Mouse (Mus musculus): ENCODE results near the gene Upp2. TPM values are rescaled to one million over a fixed set of nuclear protein-coding genes. Genes with fewer than 3 reads are reported as not detected.
A peak's percentile ranks its signal among the peaks of the same experiment; 100 is the strongest.

Upp2 gene
- polyA plus RNA-seq, 1 experiment = 18.8 TPM

DNA sequence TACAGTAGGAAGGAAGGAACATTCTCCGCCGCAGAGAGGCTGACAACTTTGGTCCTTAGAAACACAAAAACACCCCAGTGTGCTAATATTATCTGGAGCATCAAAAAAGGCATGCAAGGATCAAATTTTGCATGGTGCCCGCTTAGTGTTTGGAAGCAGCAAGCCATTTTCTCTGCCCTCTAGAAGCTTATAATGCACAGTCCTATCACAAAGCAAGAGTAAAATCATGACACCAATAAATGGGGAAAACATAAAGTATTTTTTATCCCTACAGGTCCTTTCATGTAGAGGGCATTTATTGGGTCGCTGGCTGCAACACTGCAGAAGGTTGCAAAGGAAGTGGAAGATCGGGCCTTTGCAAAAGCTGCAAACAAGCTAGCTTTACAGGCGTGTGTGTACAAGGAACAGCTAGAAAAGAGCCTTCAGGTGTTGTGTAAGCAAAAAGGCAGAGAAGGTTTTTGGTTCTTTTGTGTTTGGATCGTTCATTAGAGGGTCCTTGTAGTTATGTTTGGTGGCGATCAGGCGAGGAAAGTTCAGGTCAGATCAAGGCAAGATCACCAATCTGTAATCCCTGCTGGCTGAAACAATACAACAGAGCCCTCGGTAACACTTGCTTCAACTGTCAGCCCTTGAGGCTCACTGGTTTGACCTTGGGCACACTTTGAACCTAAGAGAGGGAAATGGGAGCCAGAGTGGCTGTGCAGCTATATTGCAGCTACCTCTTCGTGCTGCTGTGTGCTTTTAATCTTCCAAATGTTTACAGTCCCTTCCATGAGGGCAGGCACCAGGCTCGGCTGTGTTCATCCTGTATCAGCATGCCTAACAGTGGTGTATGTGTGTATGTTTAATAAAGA, 995 bp downstream of the Upp2 start:
- Histone ChIP-seq H3K4me1 (ENCODE audit: control insufficient read depth, insufficient read depth, insufficient read length, low read length) (peaks cover 20% of the 10 kb centered on the region), H3K27ac (replicated peaks; ENCODE audit: low read depth, low read length) (peak overlapping the region; percentile 25), H3K4me3 (ENCODE audit: insufficient read depth, low read depth, low read length) (peak overlapping the region; percentile 100)

DNA sequence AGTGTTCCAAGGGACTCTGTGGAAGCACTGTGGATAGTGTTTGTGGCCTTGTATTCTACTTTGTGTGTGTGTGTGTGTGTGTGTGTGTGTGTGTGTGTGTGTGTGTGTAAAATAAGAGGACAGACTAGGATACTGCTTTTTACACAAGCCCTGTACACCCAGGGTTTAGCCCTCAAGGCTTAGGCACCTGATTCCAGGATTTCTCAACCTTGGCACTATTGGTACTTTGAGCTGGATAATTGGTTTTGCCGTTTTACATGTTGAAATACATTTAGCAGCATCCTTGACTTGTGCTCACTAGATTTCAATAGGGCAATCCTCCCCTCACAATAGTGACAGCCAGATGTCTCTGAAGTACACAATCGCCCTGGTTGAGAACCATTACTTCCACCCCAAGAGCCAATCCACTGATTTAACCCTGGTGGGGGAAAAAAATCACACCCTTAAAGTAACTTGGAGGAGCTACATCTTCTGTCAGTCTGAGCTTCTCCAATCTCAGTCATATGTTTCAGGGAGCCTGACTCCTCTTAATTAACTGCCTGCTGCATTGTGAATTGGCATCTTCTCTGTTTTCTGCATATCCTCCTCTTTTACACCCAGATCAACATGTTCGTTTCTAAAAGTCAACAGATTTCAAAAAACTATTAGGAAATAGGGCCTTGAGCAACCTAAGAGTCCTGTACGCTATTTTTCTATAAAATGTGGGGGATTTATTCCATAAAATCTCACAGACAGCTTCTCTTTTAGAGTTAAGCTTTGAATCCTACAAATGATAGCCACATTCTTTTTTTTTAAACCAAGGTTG, 1.9 kb downstream of the Upp2 start:
- peaks cover 18% of the 10 kb centered on the region for H3K4me1 ChIP-seq (ENCODE audit: control insufficient read depth, insufficient read depth, insufficient read length, low read length)
- no peak overlapping the region for H3K4me3 ChIP-seq (ENCODE audit: insufficient read depth, low read depth, low read length)
- H3K27ac ChIP-seq (replicated peaks; ENCODE audit: low read depth, low read length) = peak overlapping the region; percentile 25

DNA sequence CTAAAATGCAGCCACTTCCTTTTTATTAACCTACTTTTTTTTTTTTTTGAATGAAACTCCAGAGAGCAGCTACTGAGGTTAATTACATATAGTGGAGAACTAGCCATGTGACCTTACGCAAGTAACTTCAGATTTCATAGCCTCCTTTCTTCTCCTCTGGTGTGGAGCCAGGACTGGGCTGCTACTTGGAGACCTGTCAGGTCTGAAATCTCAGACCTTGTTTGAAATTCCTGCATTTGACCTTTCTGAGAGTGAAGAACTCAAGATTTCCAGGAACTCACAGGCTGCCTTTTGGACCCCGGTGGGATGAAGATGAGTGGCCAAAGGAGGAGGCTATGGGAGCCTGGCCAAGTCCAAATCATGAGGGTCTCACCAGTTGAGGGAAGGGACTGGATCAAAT, 7.1 kb downstream of the Upp2 start:
- Histone ChIP-seq H3K4me3 (ENCODE audit: insufficient read depth, low read depth, low read length) (no peak overlapping the region), H3K4me1 (ENCODE audit: control insufficient read depth, insufficient read depth, insufficient read length, low read length) (no peaks in the 10 kb centered on the region), H3K27ac (replicated peaks; ENCODE audit: low read depth, low read length) (no peak overlapping the region)

DNA sequence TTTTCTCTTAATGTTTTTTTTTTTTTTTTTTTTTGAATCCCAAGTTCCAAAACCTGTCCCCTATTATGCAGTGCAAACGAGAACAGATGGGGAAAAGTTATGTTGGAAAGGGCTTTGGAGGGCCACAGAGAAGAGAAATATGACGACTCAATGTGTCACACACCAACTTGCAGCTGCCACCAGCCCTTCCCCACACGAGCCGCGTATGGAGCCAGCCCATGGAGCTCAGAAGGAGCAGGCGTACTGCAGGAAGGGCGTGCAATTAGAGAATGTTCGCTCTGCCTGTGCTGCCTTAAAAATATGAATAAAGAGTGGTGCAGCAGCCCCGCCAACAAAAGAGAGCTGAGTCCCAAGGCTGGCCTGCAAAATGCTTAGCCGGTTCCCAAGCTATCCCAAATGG, 19.2 kb downstream of the Upp2 start:
- H3K4me3 ChIP-seq (ENCODE audit: insufficient read depth, low read depth, low read length) = no peak overlapping the region
- H3K4me1 ChIP-seq (ENCODE audit: control insufficient read depth, insufficient read depth, insufficient read length, low read length) = peaks cover 4% of the 10 kb centered on the region; the same call in 1 of the 2 replicates
- no peak overlapping the region for H3K27ac ChIP-seq (replicated peaks; ENCODE audit: low read depth, low read length)

DNA sequence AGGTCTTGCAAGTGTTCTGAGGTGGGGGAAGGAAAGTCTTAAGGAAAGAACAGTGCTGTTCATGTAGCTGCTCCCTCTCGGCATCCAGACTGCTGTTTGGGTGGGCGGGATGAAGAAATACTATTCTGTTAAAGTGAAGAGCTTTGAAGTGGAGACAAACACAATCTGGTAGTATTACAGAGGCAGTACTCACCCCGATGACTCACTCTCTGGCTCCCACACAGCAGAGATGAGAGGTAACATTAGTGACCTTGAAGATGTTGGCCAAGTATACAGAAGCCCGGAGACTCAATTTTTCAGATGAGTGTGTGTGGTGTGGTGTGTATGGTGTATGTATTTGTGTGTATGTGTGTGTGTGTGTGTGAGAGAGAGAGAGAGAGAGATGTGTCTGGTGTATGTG, 22.5 kb downstream of the Upp2 start:
- Histone ChIP-seq H3K4me1 (ENCODE audit: control insufficient read depth, insufficient read depth, insufficient read length, low read length) (peaks cover 4% of the 10 kb centered on the region; the same call in 1 of the 2 replicates), H3K4me3 (ENCODE audit: insufficient read depth, low read depth, low read length) (no peak overlapping the region), H3K27ac (replicated peaks; ENCODE audit: low read depth, low read length) (no peak overlapping the region; the same call in 1 of the 2 replicates)

DNA sequence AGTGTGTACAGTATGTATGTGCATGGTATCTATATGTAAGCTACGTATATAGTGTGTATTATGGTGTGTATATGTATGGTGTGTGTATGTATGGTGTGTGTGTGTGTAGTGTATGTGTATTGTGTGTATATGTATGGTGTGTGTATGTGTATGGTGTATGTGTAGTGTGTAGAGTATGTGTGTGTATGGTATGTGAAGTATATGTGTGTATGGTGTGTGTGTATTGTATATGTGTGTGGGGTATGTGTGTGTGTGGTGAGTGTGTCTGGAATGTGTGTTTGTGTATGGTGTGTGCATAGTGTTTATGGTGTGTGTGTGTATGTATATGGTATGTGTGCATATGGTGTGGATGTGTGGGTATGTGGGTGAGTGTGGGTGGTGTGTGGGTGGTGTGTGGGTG, 23.0 kb downstream of the Upp2 start:
- no peak overlapping the region for H3K4me3 ChIP-seq (ENCODE audit: insufficient read depth, low read depth, low read length)
- H3K4me1 ChIP-seq (ENCODE audit: control insufficient read depth, insufficient read depth, insufficient read length, low read length) = peaks cover 8% of the 10 kb centered on the region; the same call in 1 of the 2 replicates
- no peak overlapping the region for H3K27ac ChIP-seq (replicated peaks; ENCODE audit: low read depth, low read length)

DNA sequence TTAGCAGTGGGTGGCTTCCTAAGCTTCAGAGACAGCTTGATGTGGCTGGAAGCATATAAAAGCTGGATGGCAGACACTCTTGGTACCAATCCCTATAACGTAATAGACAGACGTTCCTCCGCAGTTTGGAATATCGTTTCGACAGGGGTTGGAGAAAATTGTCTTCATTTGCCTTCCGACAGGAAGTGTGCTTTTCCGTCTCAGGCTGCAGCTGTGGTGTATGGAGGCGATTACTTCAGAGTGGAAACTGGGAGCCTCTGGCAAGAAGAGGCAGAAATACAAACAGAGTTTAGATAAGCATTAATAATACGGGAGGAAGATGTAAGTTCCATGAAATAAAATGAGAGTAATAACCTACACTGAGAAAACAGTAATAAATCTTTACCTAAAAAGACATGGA, 28.3 kb downstream of the Upp2 start:
- H3K4me1 ChIP-seq (ENCODE audit: control insufficient read depth, insufficient read depth, insufficient read length, low read length) = peaks cover 6% of the 10 kb centered on the region; the same call in 1 of the 2 replicates
- no peak overlapping the region for H3K27ac ChIP-seq (replicated peaks; ENCODE audit: low read depth, low read length)
- H3K4me3 ChIP-seq (ENCODE audit: insufficient read depth, low read depth, low read length) = no peak overlapping the region

DNA sequence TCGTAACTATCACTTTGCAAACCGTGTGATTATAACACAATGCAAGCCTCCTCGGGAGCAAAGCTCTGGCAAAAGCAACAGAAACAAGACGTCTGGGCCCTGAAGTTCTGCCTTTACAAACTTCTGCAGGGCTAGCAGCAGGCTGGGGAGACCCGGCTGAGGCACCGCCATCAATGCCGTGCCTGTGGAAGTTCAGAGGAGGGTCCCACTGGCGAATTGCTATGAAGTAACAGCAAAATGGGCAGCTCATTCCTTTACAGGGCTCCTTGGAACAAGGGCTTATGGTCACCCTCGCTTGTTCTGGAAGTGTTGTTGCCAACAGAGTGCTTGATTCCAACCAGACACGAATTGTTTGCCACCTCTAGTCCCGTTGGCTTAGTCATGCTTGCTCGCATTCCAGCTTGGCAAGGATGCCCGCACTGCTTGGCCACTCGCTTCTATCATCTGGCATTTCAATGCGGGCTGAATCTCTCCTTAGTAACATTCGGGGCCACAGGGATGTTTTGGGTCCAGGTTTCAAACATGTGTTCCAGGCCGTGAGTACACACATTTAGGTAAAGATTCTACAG, 29.8 kb downstream of the Upp2 start:
- peak overlapping the region; percentile 22; the same call in 1 of the 2 replicates for H3K4me3 ChIP-seq (ENCODE audit: insufficient read depth, low read depth, low read length)
- peaks cover 6% of the 10 kb centered on the region; the same call in 1 of the 2 replicates for H3K4me1 ChIP-seq (ENCODE audit: control insufficient read depth, insufficient read depth, insufficient read length, low read length)
- peak overlapping the region; percentile 41; the same call in 1 of the 2 replicates for H3K27ac ChIP-seq (replicated peaks; ENCODE audit: low read depth, low read length)

DNA sequence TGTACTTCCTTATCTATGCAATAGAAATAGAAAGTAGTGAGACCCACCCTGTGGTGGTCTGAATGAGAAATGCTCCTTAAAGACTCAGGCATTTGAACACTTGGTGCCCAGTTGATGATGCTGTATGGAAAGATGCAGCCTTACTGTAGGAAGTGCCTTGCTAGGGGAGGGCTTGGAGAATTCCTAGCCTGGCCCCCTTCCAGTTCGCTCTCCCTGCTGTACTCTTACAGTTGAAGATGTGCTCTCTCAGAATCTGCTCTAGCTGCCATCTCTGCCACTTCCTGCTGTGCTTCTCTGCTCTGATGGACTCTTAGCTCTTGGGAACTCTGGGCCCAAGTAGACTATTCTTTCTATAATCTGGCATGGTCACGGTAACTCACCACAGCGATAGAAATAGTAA, 30.5 kb downstream of the Upp2 start:
- H3K27ac ChIP-seq (replicated peaks; ENCODE audit: low read depth, low read length) = no peak overlapping the region
- no peak overlapping the region for H3K4me3 ChIP-seq (ENCODE audit: insufficient read depth, low read depth, low read length)
- peaks cover 6% of the 10 kb centered on the region; the same call in 1 of the 2 replicates for H3K4me1 ChIP-seq (ENCODE audit: control insufficient read depth, insufficient read depth, insufficient read length, low read length)

DNA sequence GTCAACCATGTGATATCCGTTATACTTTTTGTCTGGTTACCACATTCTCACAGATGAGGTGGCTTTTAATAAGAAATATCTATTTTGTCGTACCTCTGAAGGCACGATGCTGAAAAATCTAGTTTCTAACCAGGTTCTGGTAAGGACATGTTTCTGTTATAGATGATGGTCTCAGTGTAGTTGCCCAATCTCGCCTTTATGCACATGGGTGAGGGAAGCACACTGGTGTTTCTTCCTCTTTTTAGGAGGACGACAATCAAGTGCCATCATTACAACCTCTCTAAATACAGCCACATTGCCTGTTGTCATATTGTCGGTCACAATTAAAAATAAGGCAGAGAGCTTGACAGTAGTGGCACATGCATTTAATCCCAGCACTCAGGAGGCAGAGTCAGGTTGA, 32.5 kb downstream of the Upp2 start:
- no peak overlapping the region for H3K4me3 ChIP-seq (ENCODE audit: insufficient read depth, low read depth, low read length)
- no peak overlapping the region for H3K27ac ChIP-seq (replicated peaks; ENCODE audit: low read depth, low read length)
- peaks cover 5% of the 10 kb centered on the region; the same call in 1 of the 2 replicates for H3K4me1 ChIP-seq (ENCODE audit: control insufficient read depth, insufficient read depth, insufficient read length, low read length)

DNA sequence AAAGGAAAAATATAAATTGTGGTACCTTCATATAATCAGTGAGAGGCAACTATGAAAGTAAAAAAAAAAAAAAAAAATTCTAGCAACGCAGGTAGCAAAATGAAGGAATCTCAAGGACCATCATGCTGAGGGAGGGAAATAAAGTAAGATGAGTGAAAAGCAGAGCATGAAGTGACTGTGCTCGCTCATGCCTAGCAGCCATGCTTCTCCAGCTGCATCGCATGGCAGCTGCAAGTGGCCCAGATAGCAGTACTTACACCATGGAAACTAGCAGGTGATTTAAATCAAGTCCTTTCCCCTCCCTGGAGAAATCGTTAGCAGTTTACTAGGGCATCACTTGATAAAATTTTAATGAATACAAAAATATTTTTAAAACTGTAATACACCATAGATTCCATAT, 34.3 kb downstream of the Upp2 start:
- H3K4me3 ChIP-seq (ENCODE audit: insufficient read depth, low read depth, low read length) = no peak overlapping the region
- no peaks in the 10 kb centered on the region for H3K4me1 ChIP-seq (ENCODE audit: control insufficient read depth, insufficient read depth, insufficient read length, low read length)
- no peak overlapping the region for H3K27ac ChIP-seq (replicated peaks; ENCODE audit: low read depth, low read length)

DNA sequence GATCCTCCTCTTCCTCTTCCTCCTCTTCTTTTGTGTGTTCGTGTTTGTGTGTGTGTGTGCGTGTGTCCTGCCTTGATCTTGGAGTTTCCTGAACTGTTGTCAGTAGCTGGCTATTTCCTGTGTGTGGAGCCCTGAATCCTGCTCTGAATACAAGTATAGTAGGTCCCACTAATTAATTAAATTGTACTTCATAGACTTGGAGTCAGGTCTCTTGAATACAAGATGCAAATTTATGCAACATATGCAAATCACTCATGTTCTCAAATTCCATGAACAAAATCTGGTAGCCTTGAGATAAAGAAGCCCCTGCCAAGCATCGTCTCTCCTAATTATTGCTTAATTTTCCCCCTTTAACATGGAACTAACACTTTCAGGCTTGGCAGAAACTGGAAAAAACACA, 36.3 kb downstream of the Upp2 start:
- no peak overlapping the region for H3K4me3 ChIP-seq (ENCODE audit: insufficient read depth, low read depth, low read length)
- H3K4me1 ChIP-seq (ENCODE audit: control insufficient read depth, insufficient read depth, insufficient read length, low read length) = no peaks in the 10 kb centered on the region
- H3K27ac ChIP-seq (replicated peaks; ENCODE audit: low read depth, low read length) = no peak overlapping the region

DNA sequence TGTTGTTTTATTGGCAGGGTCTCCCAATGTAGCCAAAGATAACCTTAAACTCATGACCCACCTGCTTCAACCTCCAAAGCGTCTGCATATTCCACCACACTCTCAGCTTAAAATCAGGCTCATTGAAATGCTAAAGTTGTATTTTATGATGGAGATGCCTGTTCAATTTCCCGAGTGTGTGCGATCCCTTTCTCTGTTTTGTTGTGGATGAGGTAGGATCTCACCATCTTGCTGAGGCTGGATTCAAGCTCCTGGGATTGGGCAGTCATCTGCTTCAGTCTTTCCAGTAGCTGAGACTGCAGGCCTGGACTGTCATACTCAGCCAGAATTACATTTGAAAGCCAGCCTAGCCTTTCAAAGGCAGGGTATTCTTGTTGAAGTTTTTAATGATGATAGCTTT, 37.7 kb downstream of the Upp2 start:
- no peak overlapping the region for H3K4me3 ChIP-seq (ENCODE audit: insufficient read depth, low read depth, low read length)
- H3K4me1 ChIP-seq (ENCODE audit: control insufficient read depth, insufficient read depth, insufficient read length, low read length) = no peaks in the 10 kb centered on the region
- no peak overlapping the region for H3K27ac ChIP-seq (replicated peaks; ENCODE audit: low read depth, low read length)

DNA sequence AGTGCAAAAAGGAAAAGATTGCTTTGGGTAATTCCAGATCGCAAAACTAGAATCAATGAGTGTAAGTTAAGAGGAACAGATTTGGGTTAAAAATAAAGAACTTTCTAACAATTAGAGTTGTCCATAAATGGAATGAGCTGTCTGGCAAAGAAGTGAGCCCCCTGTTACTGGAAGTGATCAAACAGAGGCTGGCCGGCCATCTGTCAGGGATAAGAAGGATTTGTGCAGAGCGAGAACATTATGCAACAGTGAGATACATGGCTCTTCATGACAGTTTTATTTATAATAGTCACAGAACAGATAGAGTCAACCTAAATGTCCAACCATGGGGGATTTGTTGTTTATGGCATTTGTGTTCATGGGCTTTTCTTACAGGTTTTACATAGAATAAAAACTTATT, 46.6 kb downstream of the Upp2 start:
- Histone ChIP-seq H3K4me1 (ENCODE audit: control insufficient read depth, insufficient read depth, insufficient read length, low read length) (no peaks in the 10 kb centered on the region), H3K27ac (replicated peaks; ENCODE audit: low read depth, low read length) (no peak overlapping the region), H3K4me3 (ENCODE audit: insufficient read depth, low read depth, low read length) (no peak overlapping the region)

DNA sequence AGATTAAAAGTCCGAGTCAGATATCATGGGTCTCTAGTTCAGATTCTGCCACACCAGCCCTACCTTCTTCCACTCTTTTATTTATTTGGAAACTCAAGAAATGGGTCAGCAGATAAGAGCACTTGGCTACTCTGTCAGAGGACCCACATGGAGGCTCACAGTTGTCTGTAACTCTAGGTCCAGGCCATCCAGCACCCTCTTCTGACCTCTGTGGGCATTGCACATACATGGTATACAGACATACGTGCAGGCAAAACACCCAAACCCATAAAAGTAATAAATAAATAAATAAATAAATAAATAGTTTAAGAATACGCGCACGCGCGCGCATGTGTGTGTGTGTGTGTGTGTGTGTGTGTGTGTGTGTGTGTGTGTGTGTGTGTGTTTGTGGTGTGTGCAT, 47.8 kb downstream of the Upp2 start:
- no peak overlapping the region for H3K27ac ChIP-seq (replicated peaks; ENCODE audit: low read depth, low read length)
- no peak overlapping the region for H3K4me3 ChIP-seq (ENCODE audit: insufficient read depth, low read depth, low read length)
- no peaks in the 10 kb centered on the region for H3K4me1 ChIP-seq (ENCODE audit: control insufficient read depth, insufficient read depth, insufficient read length, low read length)

All from brown adipose tissue, adult 24 weeks (tissue).